8 mouse cellular contexts compared by ENCODE assay signal in the genomic region with DNA sequence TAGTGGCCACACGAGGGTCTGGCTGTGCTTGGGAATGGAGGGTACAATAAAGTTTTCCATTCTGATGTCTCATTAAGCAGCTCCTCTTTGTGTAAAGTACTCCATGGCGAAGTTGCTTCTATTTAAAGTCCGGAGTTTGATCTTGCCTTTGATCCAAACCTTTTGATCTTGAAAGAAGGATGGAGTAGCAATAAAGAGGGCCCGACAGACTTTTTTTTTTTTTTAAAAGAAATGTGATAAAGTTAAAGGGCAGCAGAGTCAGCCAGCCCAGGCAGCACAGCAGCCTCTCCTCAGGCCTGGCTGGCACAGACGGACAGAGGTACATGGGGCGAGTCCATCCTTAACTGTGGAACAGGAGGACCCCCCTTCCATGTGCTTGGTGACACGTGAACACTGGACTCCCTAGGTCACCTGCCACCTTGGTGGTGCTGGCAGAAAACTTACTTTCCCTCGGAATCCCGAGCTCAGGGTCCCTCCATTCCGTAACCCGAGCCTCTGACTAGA.
DNase-seq lines count a peak whose midpoint lies in the region; ATAC-seq and TF ChIP-seq lines count a peak whose summit lies in the region.

No protein-coding gene starts in this region.

- H3K9me3 ChIP-seq in heart, postnatal 0 days (replicated peaks; ENCODE audit: control insufficient read depth, low read length) = no peaks in the 10 kb centered on the region
- H3K9me3 ChIP-seq in liver, postnatal 0 days (ENCODE audit: low read length) = no peaks in the 10 kb centered on the region

- 7% methylated on average over 11 of the region's 11 CpGs for WGBS in lung, adult 2 months
- 6% methylated on average over 11 of the region's 11 CpGs for WGBS in heart, postnatal 0 days
- 17% methylated on average over 11 of the region's 11 CpGs for WGBS in liver, postnatal 0 days (ENCODE audit: insufficient replicate concordance)

- peak; percentile 27 for ATAC-seq in heart, postnatal 0 days (ENCODE audit: insufficient read depth, low read depth)
- peak; percentile 26 for ATAC-seq in liver, postnatal 0 days
- ATAC-seq in frontal cortex, adult (ENCODE audit: low TSS enrichment) = no peak

- peaks cover 15% of the 10 kb centered on the region for H3K4me1 ChIP-seq in lung, adult 2 months (ENCODE audit: control insufficient read depth, insufficient read depth, low read length)
- peaks cover 22% of the 10 kb centered on the region for H3K4me1 ChIP-seq in brown adipose tissue, adult 24 weeks (ENCODE audit: control insufficient read depth, insufficient read depth, insufficient read length, low read length)
- peaks cover 24% of the 10 kb centered on the region for H3K4me1 ChIP-seq in heart, postnatal 0 days (ENCODE audit: control insufficient read depth, insufficient read depth)
- peaks cover 35% of the 10 kb centered on the region for H3K4me1 ChIP-seq in liver, postnatal 0 days (ENCODE audit: insufficient read depth)

- no peak for TF ChIP-seq EP300 in heart, postnatal 0 days (IDR thresholded peaks at IDR 0.05; ENCODE audit: low read depth)
- no peak for TF ChIP-seq EP300 in liver, postnatal 0 days (IDR thresholded peaks at IDR 0.05; ENCODE audit: low read depth)

- no peaks in the 10 kb centered on the region for H3K27me3 ChIP-seq in heart, postnatal 0 days (ENCODE audit: control insufficient read depth, insufficient read depth, low read length)
- no peaks in the 10 kb centered on the region for H3K27me3 ChIP-seq in liver, postnatal 0 days (ENCODE audit: insufficient read depth, low read length)

- H3K4me3 ChIP-seq in lung, adult 2 months (replicated peaks; ENCODE audit: extremely low read depth, low read depth, low read length) = peak overlapping the region; percentile 70
- H3K4me3 ChIP-seq in brown adipose tissue, adult 24 weeks (ENCODE audit: insufficient read depth, low read depth, low read length) = peak overlapping the region; percentile 62
- peak overlapping the region; percentile 83 for H3K4me3 ChIP-seq in heart, postnatal 0 days (ENCODE audit: low read depth, low read length)
- H3K4me3 ChIP-seq in liver, postnatal 0 days (ENCODE audit: low read depth, low read length) = peak overlapping the region; percentile 84

- TF ChIP-seq POLR2A in lung, adult 2 months (IDR thresholded peaks at IDR 0.05; ENCODE audit: borderline replicate concordance, extremely low read depth, low read depth, low read length) = no peak

- peak overlapping the region; percentile 95 for H3K9ac ChIP-seq in heart, postnatal 0 days (replicated peaks; ENCODE audit: low read depth, low read length)
- peak overlapping the region; percentile 94 for H3K9ac ChIP-seq in liver, postnatal 0 days (replicated peaks)

- peak overlapping the region; percentile 88 for H3K27ac ChIP-seq in brown adipose tissue, adult 24 weeks (replicated peaks; ENCODE audit: low read depth, low read length)
- peak overlapping the region; percentile 100 for H3K27ac ChIP-seq in heart, postnatal 0 days (ENCODE audit: low read depth)
- peak overlapping the region; percentile 94 for H3K27ac ChIP-seq in liver, postnatal 0 days (ENCODE audit: low read depth)

- no peak for TF ChIP-seq CTCF in lung, adult 2 months (IDR thresholded peaks at IDR 0.05; ENCODE audit: insufficient read depth, low read length)
- no peak for TF ChIP-seq CTCF in heart, postnatal 0 days (IDR thresholded peaks at IDR 0.05; ENCODE audit: low read depth)
- no peak for TF ChIP-seq CTCF in liver, postnatal 0 days (IDR thresholded peaks at IDR 0.05; ENCODE audit: low read depth)

- peak; percentile 47 for DNase-seq in lung, adult 2 months
- no peak for DNase-seq in lung, postnatal 14 days
- no peak for DNase-seq in heart, postnatal 0 days (ENCODE audit: low spot score)
- DNase-seq in liver, postnatal 0 days = no peak
- no peak for DNase-seq in urinary bladder, postnatal 36 days (ENCODE audit: low spot score in 2 of 2)
- DNase-seq in spleen, postnatal 36 days (ENCODE audit: low spot score in 2 of 2) = no peak

- H3K36me3 ChIP-seq in heart, postnatal 0 days (replicated peaks; ENCODE audit: control insufficient read depth, insufficient read depth, low read length) = peaks cover 2% of the 10 kb centered on the region; the same call in 1 of the 2 replicates
- peaks cover 5% of the 10 kb centered on the region for H3K36me3 ChIP-seq in liver, postnatal 0 days (replicated peaks; ENCODE audit: insufficient read depth, low read length)

- peak overlapping the region; percentile 84 for H3K4me2 ChIP-seq in heart, postnatal 0 days (ENCODE audit: low read depth, low read length)
- peak overlapping the region; percentile 96 for H3K4me2 ChIP-seq in liver, postnatal 0 days (ENCODE audit: low read depth, low read length)
